In genomic region chr2:131321192-131321591, GRCm38 (mm10) we compare ENCODE assay signal across 7 mouse cellular contexts. TPM values are rescaled to one million over a fixed set of nuclear protein-coding genes. Genes with fewer than 3 reads are reported as not detected.
A peak's percentile ranks its signal among the peaks of the same experiment; 100 is the strongest.
DNase-seq lines count a peak whose midpoint lies in the region; ATAC-seq and TF ChIP-seq lines count a peak whose summit lies in the region.
"Not testable (repeated sequence)": the region's sequence is repeated elsewhere in the genome, so short reads cannot be mapped to it uniquely, and the experiment has no call there.

No protein-coding gene starts in this region.

- WGBS in kidney, adult 2 months, result 9% methylated on average over 3 of the region's 3 CpGs

- ATAC-seq in megakaryocyte, adult 5-6 weeks (ENCODE audit: poor library complexity, severe bottlenecking), result peak; percentile 94

- H3K27me3 ChIP-seq in kidney, adult 2 months (replicated peaks; ENCODE audit: control insufficient read depth, insufficient read depth, low read length), result not testable (repeated sequence)

- H3K36me3 ChIP-seq in kidney, adult 2 months (ENCODE audit: control insufficient read depth, insufficient read depth, low read length), result not testable (repeated sequence)

- not testable (repeated sequence) for TF ChIP-seq CTCF in kidney, adult 2 months (conservative IDR thresholded peaks at IDR 0.05; ENCODE audit: insufficient read depth, insufficient read length, low read depth, low read length)

- intact Hi-C loops in left cerebral cortex, postnatal 36 days (cut with DNase I), result not testable (repeated sequence)

- H3K4me3 ChIP-seq in kidney, adult 2 months (ENCODE audit: insufficient read depth, low read depth, low read length), result not testable (repeated sequence)

- not testable (repeated sequence) for H3K4me1 ChIP-seq in kidney, adult 2 months (ENCODE audit: control insufficient read depth, insufficient read depth, low read length)

- peak; percentile 96 for DNase-seq in adipocyte (ENCODE audit: low spot score)
- peak; percentile 39 to 56 for DNase-seq in cerebellum, postnatal 10 days
- DNase-seq in gastrocnemius, postnatal 25 days, result peak; percentile 30
- peak; percentile 75 for DNase-seq in kidney, adult 2 months
- peak; percentile 66 for DNase-seq in left cerebral cortex, postnatal 36 days (ENCODE audit: low spot score in 2 of 2)
- DNase-seq in right cerebral cortex, postnatal 36 days (ENCODE audit: low spot score in 2 of 2), result peak; percentile 59 to 73

- not testable (repeated sequence) for H3K27ac ChIP-seq in kidney, adult 2 months (ENCODE audit: insufficient read depth, low read depth, low read length)

- not testable (repeated sequence) for TF ChIP-seq POLR2A in kidney, adult 2 months (IDR thresholded peaks at IDR 0.05; ENCODE audit: low read depth, low read length)

RNA-seq across cellular contexts. Expression of gene Rnf24, which starts 31.5 kb away (rescaled TPM):
- 1 to 10 TPM in 1 of 2 experiments, under 1 TPM in 1; 0.82 to 1.6 TPM for total RNA-seq in gastrocnemius, postnatal 25 days (2021)
- 18.2 and 26.0 TPM in 2 replicates for polyA plus RNA-seq in kidney, adult 2 months (2012; rRNA removed)
- 10 to 100 TPM; 37.4 to 39.4 TPM for total RNA-seq in left cerebral cortex, postnatal 36 days (2021)
- 3.6 and 4.0 TPM in 2 replicates for total RNA-seq in megakaryocyte, adult 5-6 weeks (2015)
- total RNA-seq in megakaryocyte, adult 5-6 weeks (2017), result 1.8 and 3.9 TPM in 2 replicates

RNA-seq across cellular contexts. Expression of gene Pank2, which starts 58.9 kb away (rescaled TPM):
- total RNA-seq in gastrocnemius, postnatal 25 days (2021), result 10 to 100 TPM; 22.5 to 26.4 TPM
- 13.0 and 13.8 TPM in 2 replicates for polyA plus RNA-seq in kidney, adult 2 months (2012; rRNA removed)
- 10 to 100 TPM; 67.4 to 72.0 TPM for total RNA-seq in left cerebral cortex, postnatal 36 days (2021)
- 60.1 and 74.2 TPM in 2 replicates for total RNA-seq in megakaryocyte, adult 5-6 weeks (2015)
- total RNA-seq in megakaryocyte, adult 5-6 weeks (2017), result 42.9 and 51.0 TPM in 2 replicates

Comparison
In these comparisons a context has a peak if more than half of its experiments do, and no peak if none do; other contexts are left out.
1. DNase-seq: peak in every context shown above with its lines; median percentile 96 in adipocyte; 75 in kidney, adult 2 months; 66 in left cerebral cortex, postnatal 36 days; 66 in right cerebral cortex, postnatal 36 days; 48 in cerebellum, postnatal 10 days; 30 in gastrocnemius, postnatal 25 days.
2. RNA of gene Rnf24, which starts 31.5 kb away (total RNA-seq): 37.4 to 39.4 TPM in left cerebral cortex, postnatal 36 days; 1.8 to 4.0 TPM in megakaryocyte, adult 5-6 weeks and 0.82 to 1.6 TPM in gastrocnemius, postnatal 25 days; every median in the first group is over 4 times any median in the second.